Mouse (Mus musculus): ENCODE results near the gene AI661453. TPM values are rescaled to one million over a fixed set of nuclear protein-coding genes. Genes with fewer than 3 reads are reported as not detected.

Gene AI661453
- polyA plus RNA-seq, 2 experiments from 2014 or later: not detected

- ATAC-seq: no peak
These were observed 67.8 kb downstream of the AI661453 start for GRCm38 (mm10) chr17:47504228-47504627.

- ATAC-seq: peak; percentile 30
These were observed 68.5 kb downstream of the AI661453 start, which contains the start of gene Ccnd3 for GRCm38 (mm10) chr17:47504941-47505346. Gene Ccnd3 (plus strand): TSS chr17:47505051.

GRCm38 (mm10) chr17:47505566-47505965 is 69.2 kb downstream of the AI661453 start:
- ATAC-seq: no peak

- no peak for ATAC-seq
These were observed 69.6 kb downstream of the AI661453 start for GRCm38 (mm10) chr17:47506042-47506441.

GRCm38 (mm10) chr17:47506697-47507096 is 70.3 kb downstream of the AI661453 start:
- no peak for ATAC-seq

GRCm38 (mm10) chr17:47507523-47507922 is 71.1 kb downstream of the AI661453 start:
- ATAC-seq: peak; percentile 3

GRCm38 (mm10) chr17:47508012-47508608 is 71.7 kb downstream of the AI661453 start:
- peak; percentile 67 for ATAC-seq

- no peak for ATAC-seq
These were observed 72.8 kb downstream of the AI661453 start for GRCm38 (mm10) chr17:47509031-47509705.

- ATAC-seq: peak; percentile 80
These were observed 75.0 kb downstream of the AI661453 start for GRCm38 (mm10) chr17:47511111-47512020.

- ATAC-seq: no peak
These were observed 76.8 kb downstream of the AI661453 start for GRCm38 (mm10) chr17:47512956-47513775.

GRCm38 (mm10) chr17:47515180-47515844 is 78.9 kb downstream of the AI661453 start:
- no peak for ATAC-seq

- ATAC-seq: no peak
These were observed 79.8 kb downstream of the AI661453 start for GRCm38 (mm10) chr17:47516232-47516631.

- ATAC-seq: no peak
These were observed 81.8 kb downstream of the AI661453 start for GRCm38 (mm10) chr17:47518205-47518604.

Other genes starting within 250 kb of the AI661453 start
- gene Mrps10, start 67.7 kb upstream of the AI661453 start, polyA plus RNA-seq (2017; shearing (Covaris generic)): 10 to 100 TPM; 29.1 to 37.6 TPM
- gene Guca1b, start 51.2 kb upstream of the AI661453 start, polyA plus RNA-seq (2017; shearing (Covaris generic)): 1 to 10 TPM; 2.0 to 3.2 TPM
- not detected for gene Guca1a, start 36.0 kb upstream of the AI661453 start, polyA plus RNA-seq (2017; shearing (Covaris generic))
- gene 1700001C19Rik, start 761 bp downstream of the AI661453 start, polyA plus RNA-seq (2017; shearing (Covaris generic)): not detected
- gene Taf8, start 65.7 kb downstream of the AI661453 start, polyA plus RNA-seq (2017; shearing (Covaris generic)): 10 to 100 TPM; 61.1 to 95.4 TPM
- gene Ccnd3, start 68.4 kb downstream of the AI661453 start, polyA plus RNA-seq (2017; shearing (Covaris generic)): 100 to 1,000 TPM; 149 to 151 TPM
- 10 to 100 TPM; 10.6 to 14.2 TPM for gene Bysl, start 174.9 kb downstream of the AI661453 start, polyA plus RNA-seq (2017; shearing (Covaris generic))
- 10 to 100 TPM; 36.0 to 37.0 TPM for gene Med20, start 175.0 kb downstream of the AI661453 start, polyA plus RNA-seq (2017; shearing (Covaris generic))
- under 1 TPM in 1 of 2 experiments, not detected in 1; 0.73 TPM for gene Gm20517, start 175.0 kb downstream of the AI661453 start, polyA plus RNA-seq (2017; shearing (Covaris generic))
- gene Usp49, start 194.1 kb downstream of the AI661453 start, polyA plus RNA-seq (2017; shearing (Covaris generic)): under 1 TPM; 0.43 to 0.78 TPM